Mouse (Mus musculus): Measurements from ENCODE around the gene Erlin1.

Gene Erlin1

GRCm38 (mm10) chr19:43998802-43999527 lies 70.6 kb downstream of the Erlin1 start:
- no peak for DNase-seq (ENCODE audit: low spot score in 2 of 2)

GRCm38 (mm10) chr19:43998101-43998500 lies 71.5 kb downstream of the Erlin1 start:
- DNase-seq (ENCODE audit: low spot score in 2 of 2) = no peak

GRCm38 (mm10) chr19:43995427-43995826 lies 74.2 kb downstream of the Erlin1 start:
- DNase-seq (ENCODE audit: low spot score in 2 of 2) = no peak

GRCm38 (mm10) chr19:43992464-43992863 lies 77.1 kb downstream of the Erlin1 start:
- no peak for DNase-seq (ENCODE audit: low spot score in 2 of 2)

- no peak for DNase-seq (ENCODE audit: low spot score in 2 of 2)
Measured at GRCm38 (mm10) chr19:43990362-43990761, 79.2 kb downstream of the Erlin1 start.

- no peak for DNase-seq (ENCODE audit: low spot score in 2 of 2)
Measured at GRCm38 (mm10) chr19:43986069-43986794, 83.4 kb downstream of the Erlin1 start, which contains the start of gene Cpn1. Gene Cpn1 (minus strand): TSS chr19:43986556.
